Mouse (Mus musculus) forebrain, embryonic 13.5 days (tissue): ENCODE results near the gene Rhox3a. TPM values are rescaled to one million over a fixed set of nuclear protein-coding genes. Genes with fewer than 3 reads are reported as not detected.
"Not testable (repeated sequence)": the region's sequence is repeated elsewhere in the genome, so short reads cannot be mapped to it uniquely, and the experiment has no call there.

Experiments used
- ATAC-seq: fragments of 200-750 bp; cut with Nextera tagmentation; 2 replicates; pipeline ENCODE4 v1.8.0; 2017
- H3K27ac ChIP-seq: fragments of 300-500 bp; sonication (generic); 2 replicates; pipeline ENCODE4 v1.5.1; 2015; ENCODE audit warnings: inconsistent platforms, mild to moderate bottlenecking, moderate library complexity
- H3K27me3 ChIP-seq: fragments of 300-500 bp; sonication (generic); 2 replicates; pipeline ENCODE4 v1.6.1; 2015; ENCODE audit warnings: mild to moderate bottlenecking, inconsistent platforms
- H3K36me3 ChIP-seq: fragments of 300-500 bp; sonication (generic); 2 replicates; pipeline ENCODE4 v1.6.1; 2015; ENCODE audit warnings: mild to moderate bottlenecking, inconsistent platforms; ENCODE audit not compliant: poor library complexity, severe bottlenecking
- H3K4me1 ChIP-seq: fragments of 300-500 bp; sonication (generic); 2 replicates; pipeline ENCODE4 v1.6.1; 2015; ENCODE audit warnings: inconsistent platforms
- H3K4me2 ChIP-seq: fragments of 300-500 bp; sonication (generic); 2 replicates; pipeline ENCODE4 v1.6.1; 2015; ENCODE audit warnings: inconsistent platforms, mild to moderate bottlenecking, moderate library complexity
- H3K4me3 ChIP-seq: fragments of 300-500 bp; sonication (generic); 2 replicates; pipeline ENCODE4 v1.5.1; 2015; ENCODE audit warnings: mild to moderate bottlenecking, inconsistent platforms
- H3K9ac ChIP-seq: fragments of 300-500 bp; sonication (generic); 2 replicates; pipeline ENCODE4 v1.6.1; 2015; ENCODE audit warnings: mild to moderate bottlenecking, inconsistent platforms
- H3K9me3 ChIP-seq: fragments of 300-500 bp; sonication (generic); replicated peaks from 2 replicates; pipeline ENCODE4 v1.6.1; 2016; ENCODE audit warnings: inconsistent platforms
- WGBS: fragments of 180-500 bp; shearing (Covaris S2); methylation state at CpG from one replicate; pipeline ENCODE4 v1.1.7; 2015; 5-methylcytosine and 5-hydroxymethylcytosine counted together
- polyA plus RNA-seq: library from polyadenylated mRNA; unstranded; fragments of >200 nt; fragmentation: Nextera tagmentation; extraction: Ambion mirVana; gene quantifications from 2 replicates; pipeline ENCODE4 v1.2.1, GENCODE M21; 2015

Rhox3a gene
- polyA plus RNA-seq, result not detected in 2 replicates

- not testable (repeated sequence) for H3K4me1 ChIP-seq, H3K9me3 ChIP-seq, H3K27me3 ChIP-seq, H3K9ac ChIP-seq, H3K4me3 ChIP-seq, H3K4me2 ChIP-seq, ATAC-seq, H3K27ac ChIP-seq, H3K36me3 ChIP-seq
- WGBS, result 90% methylated on average over 1 of the region's 3 CpGs
Observed at GRCm38 (mm10) chrX:37249619-37250018, at the start of gene Rhox3a. Gene Rhox3a, plus strand, starts transcription at chrX:37249919.

DNA sequence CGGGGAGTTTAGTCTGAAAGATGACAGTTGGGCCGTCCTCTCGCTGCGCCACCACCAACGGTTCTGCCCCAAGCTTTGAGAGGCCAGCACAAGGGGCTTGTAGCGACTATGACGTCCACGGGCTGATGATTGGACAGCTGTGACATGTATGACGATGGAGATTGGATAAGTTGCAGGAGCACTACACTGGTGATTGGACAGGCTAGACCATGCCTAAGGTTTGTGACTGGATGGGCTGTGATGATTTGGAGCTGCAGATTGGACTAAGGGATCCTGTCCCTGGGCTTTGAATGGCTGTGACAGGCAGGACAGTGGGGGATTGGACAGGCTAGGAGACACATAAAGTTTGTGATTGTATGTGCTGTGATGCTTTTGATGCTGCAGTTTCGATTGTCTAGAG, 38.8 kb upstream of the Rhox3a start, which contains the start of gene Gm9:
Gene Gm9, minus strand, starts transcription at position 101 of the 400 bp plus-strand sequence.
- WGBS, result 90% methylated on average over 10 of the region's 10 CpGs
- H3K4me3 ChIP-seq, result no peak within 1 kb of the TSS
- H3K4me1 ChIP-seq, result no peaks in the 10 kb centered on the region
- no peak within 1 kb of the TSS for H3K9ac ChIP-seq
- H3K36me3 ChIP-seq, result no peaks in the 10 kb centered on the region
- H3K9me3 ChIP-seq, result no peaks in the 10 kb centered on the region
- no peak within 1 kb of the TSS for H3K4me2 ChIP-seq
- no peaks in the 10 kb centered on the region for H3K27me3 ChIP-seq
- no peak within 1 kb of the TSS for H3K27ac ChIP-seq
- no peak for ATAC-seq

GRCm38 (mm10) chrX:37222158-37222557, 27.6 kb upstream of the Rhox3a start, which contains the start of gene Rhox1:
Gene Rhox1, minus strand, starts transcription at chrX:37222258.
- not testable (repeated sequence) for H3K27me3 ChIP-seq, H3K4me3 ChIP-seq, H3K4me1 ChIP-seq, H3K27ac ChIP-seq, ATAC-seq, H3K9me3 ChIP-seq, H3K9ac ChIP-seq, H3K36me3 ChIP-seq, H3K4me2 ChIP-seq
- WGBS, result 80% methylated on average over 1 of the region's 1 CpGs

DNA sequence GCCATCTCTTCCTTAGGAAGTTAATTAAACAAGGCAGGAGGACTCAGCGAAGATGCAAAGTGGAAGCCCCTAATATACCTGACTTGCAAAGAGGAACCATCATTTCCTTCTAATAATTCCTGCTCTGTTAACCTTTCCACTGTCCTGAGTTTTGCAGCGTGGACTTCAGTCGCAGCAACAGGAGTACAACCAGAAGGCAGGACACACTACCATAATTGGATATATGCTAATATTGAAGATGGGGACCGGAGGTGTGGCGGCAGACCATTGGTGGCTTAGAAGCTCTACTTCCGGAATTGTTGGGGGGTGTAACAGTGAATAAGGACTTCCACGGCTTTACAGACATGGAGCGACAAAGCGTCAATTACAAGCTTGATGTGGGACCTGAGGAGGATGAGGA, 5.0 kb upstream of the Rhox3a start, which contains the start of gene Rhox2a:
Gene Rhox2a, plus strand, starts transcription at position 301 of the 400 bp plus-strand sequence.
- 100% methylated on average over 2 of the region's 9 CpGs for WGBS
- H3K27me3 ChIP-seq, H3K4me2 ChIP-seq, H3K9ac ChIP-seq, H3K27ac ChIP-seq, ATAC-seq, H3K9me3 ChIP-seq, H3K4me3 ChIP-seq, H3K4me1 ChIP-seq, H3K36me3 ChIP-seq: not testable (repeated sequence)

GRCm38 (mm10) chrX:37265038-37265437, 15.3 kb downstream of the Rhox3a start, which contains the start of gene Rhox4a:
Gene Rhox4a, plus strand, starts transcription at chrX:37265338.
- WGBS, result 96% methylated on average over 11 of the region's 19 CpGs
- H3K4me2 ChIP-seq, H3K9ac ChIP-seq, H3K4me3 ChIP-seq, ATAC-seq, H3K27me3 ChIP-seq, H3K36me3 ChIP-seq, H3K27ac ChIP-seq, H3K9me3 ChIP-seq, H3K4me1 ChIP-seq: not testable (repeated sequence)

Other genes starting within 250 kb of the Rhox3a start
- gene Sowahd, start 201.1 kb upstream of the Rhox3a start, polyA plus RNA-seq, result not detected in 2 replicates
- 399 and 495 TPM in 2 replicates for gene Rpl39, start 164.5 kb upstream of the Rhox3a start, polyA plus RNA-seq
- 32.1 and 34.5 TPM in 2 replicates for gene Upf3b, start 139.6 kb upstream of the Rhox3a start, polyA plus RNA-seq
- 19.0 and 22.0 TPM in 2 replicates for gene Nkap, start 123.1 kb upstream of the Rhox3a start, polyA plus RNA-seq
- gene Akap14, start 81.1 kb upstream of the Rhox3a start, polyA plus RNA-seq, result 0.13 and 0.27 TPM in 2 replicates
- gene Ndufa1, start 58.8 kb upstream of the Rhox3a start, polyA plus RNA-seq, result 499 and 510 TPM in 2 replicates
- 13.6 and 14.4 TPM in 2 replicates for gene Rnf113a1, start 58.7 kb upstream of the Rhox3a start, polyA plus RNA-seq
- not detected in 2 replicates for gene Gm9, start 38.9 kb upstream of the Rhox3a start, polyA plus RNA-seq
- not detected in 2 replicates for gene Rhox1, start 27.7 kb upstream of the Rhox3a start, polyA plus RNA-seq
- not detected in 2 replicates for gene Rhox2a, start 4.9 kb upstream of the Rhox3a start, polyA plus RNA-seq
- not detected in 2 replicates for gene Rhox4a, start 15.4 kb downstream of the Rhox3a start, polyA plus RNA-seq
- gene Rhox3a2, start 130.1 kb downstream of the Rhox3a start, polyA plus RNA-seq, result not detected in 2 replicates
- gene Rhox4a2, start 140.9 kb downstream of the Rhox3a start, polyA plus RNA-seq, result not detected in 2 replicates
- gene Rhox2b, start 162.1 kb downstream of the Rhox3a start, polyA plus RNA-seq, result not detected in 2 replicates
- not detected in 2 replicates for gene Rhox4b, start 182.6 kb downstream of the Rhox3a start, polyA plus RNA-seq
- gene Rhox2c, start 203.8 kb downstream of the Rhox3a start, polyA plus RNA-seq, result not detected in 2 replicates
- not detected in 2 replicates for gene Rhox3c, start 208.7 kb downstream of the Rhox3a start, polyA plus RNA-seq
- gene Rhox4c, start 230.4 kb downstream of the Rhox3a start, polyA plus RNA-seq, result not detected in 2 replicates
- not detected in 2 replicates for gene Rhox2d, start 243.5 kb downstream of the Rhox3a start, polyA plus RNA-seq